Mouse (Mus musculus) inflammation-experienced regulatory T-cells, adult 6 months (primary cell): ENCODE results near the gene Serpina11. TPM values are rescaled to one million over a fixed set of nuclear protein-coding genes. Genes with fewer than 3 reads are reported as not detected.
"Not testable (repeated sequence)": the region's sequence is repeated elsewhere in the genome, so short reads cannot be mapped to it uniquely, and the experiment has no call there.

Experiments
- ATAC-seq: one replicate; pipeline ENCODE4 v1.8.0; 2017
- polyA plus RNA-seq, 3 experiments: library from polyadenylated mRNA; unstranded; fragments of 100-300 nt; shearing (Covaris generic); gene quantifications; one replicate each; pipeline ENCODE4 v1.2.1; 2017

Serpina11 gene
- polyA plus RNA-seq, 3 experiments from 2014 or later = not detected

DNA sequence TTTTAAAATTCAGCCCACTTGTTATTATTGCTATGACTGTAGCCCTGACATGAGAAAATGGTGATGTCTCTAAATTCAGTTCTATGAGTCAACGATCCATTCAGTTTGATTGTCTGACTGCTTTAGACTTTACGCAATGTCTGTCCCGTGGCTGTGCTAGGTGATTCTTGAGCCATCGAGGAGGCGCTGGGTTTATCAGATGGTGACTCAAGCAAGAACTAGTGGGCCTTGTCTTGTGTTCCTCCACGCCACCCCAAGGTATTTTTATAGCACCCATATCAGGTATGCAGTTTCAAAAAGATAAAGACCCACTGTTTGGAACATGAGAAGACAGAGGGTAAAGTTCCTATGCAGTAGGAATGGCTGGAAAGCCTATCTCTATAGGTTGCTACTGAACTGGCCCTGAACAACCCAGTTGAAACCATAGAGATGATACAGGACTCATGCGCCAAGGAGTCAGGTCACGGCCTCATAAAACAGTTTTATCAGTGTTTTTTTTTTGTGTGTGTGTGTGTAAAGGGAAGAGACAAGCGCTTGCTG, 20.1 kb downstream of the Serpina11 start:
- ATAC-seq = no peak

- ATAC-seq = no peak
Measured at GRCm38 (mm10) chr12:103966761-103967160, 23.0 kb downstream of the Serpina11 start.

DNA sequence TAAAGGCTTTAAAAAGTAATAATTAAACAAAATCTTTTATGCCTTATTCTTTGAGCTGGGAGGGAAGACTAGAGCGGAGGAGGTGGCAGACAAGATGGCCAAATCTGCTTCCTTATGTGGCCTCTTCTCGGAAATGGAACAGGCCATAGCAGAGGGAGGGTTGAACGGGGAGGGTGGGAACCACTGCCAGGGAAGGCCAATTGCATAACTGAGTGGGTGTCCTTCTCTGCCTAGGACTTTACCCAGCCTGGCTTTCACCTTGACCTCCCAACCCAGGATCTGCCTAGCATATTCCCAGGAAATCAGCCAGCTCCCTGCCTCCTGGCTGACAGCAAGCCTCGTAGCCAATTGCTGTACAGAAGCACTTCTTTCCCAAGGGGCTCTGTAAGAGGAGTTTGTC, 26.5 kb downstream of the Serpina11 start:
- ATAC-seq = no peak

- ATAC-seq = no peak
Measured at GRCm38 (mm10) chr12:103962860-103963259, 26.9 kb downstream of the Serpina11 start.

DNA sequence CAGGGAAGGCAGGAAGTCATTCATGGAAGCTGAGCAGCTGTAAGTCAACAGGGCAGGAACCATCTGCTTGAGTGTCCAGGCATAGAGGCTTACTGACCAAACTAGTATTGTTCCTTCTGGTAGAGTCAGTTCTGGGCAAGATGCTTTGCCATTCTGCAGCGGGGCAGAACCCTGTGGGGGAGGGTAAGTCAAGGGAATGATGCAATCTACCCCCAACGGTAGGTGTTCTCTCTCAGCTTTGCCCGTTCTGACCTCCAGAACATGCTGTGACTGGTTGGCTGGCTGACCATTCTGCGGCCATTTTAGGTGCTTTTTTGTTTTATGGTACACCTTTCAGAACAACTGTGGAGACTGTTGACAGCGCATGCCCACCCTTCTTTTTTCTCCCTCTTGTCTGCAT, 27.4 kb downstream of the Serpina11 start:
- no peak for ATAC-seq

GRCm38 (mm10) chr12:103961716-103962115, 28.0 kb downstream of the Serpina11 start:
- ATAC-seq = no peak

GRCm38 (mm10) chr12:103958798-103959197, 31.0 kb downstream of the Serpina11 start, which contains the start of gene Serpina1e:
Gene Serpina1e (minus strand): TSS chr12:103958975.
- ATAC-seq = no peak

DNA sequence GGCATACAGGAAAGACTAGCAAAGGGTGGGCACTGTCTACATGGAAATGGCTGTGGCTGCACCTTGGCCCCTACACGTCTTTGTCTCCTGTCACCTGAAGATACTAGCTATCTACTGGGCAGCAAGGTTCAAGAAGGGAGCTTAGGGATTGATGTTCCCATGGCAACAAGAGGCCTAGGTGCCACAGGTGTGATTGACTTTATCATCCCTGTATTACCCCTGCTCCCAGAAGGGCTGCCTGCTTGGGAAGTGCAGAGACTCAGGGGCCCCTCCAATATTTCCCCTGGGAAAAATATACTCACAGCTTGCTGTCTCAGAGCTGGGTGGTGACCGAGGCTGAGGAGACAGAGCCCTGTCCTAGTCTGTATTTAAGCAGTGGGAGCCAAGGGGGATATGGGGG, 33.2 kb downstream of the Serpina11 start:
- ATAC-seq = not testable (repeated sequence)

DNA sequence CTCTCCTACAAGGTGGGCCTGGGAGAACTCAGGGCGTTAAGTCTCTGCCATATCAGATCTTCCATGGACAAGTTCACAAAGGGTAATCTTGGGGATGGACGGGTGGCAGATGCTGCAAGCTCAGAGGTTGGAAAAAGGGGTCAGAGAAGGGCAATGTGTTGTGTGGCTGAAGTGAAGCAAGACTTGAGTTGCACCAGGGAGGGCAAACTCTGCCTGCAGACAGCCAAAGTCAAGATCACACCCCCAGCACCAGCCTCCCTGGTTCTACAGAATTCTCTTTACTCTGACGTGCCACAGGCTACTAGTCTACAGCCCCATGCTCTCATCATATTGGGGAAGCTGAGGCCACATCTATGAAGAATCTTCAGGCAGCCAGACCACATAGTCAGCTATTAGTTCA, 36.8 kb downstream of the Serpina11 start:
- not testable (repeated sequence) for ATAC-seq

- ATAC-seq = no peak
Measured at GRCm38 (mm10) chr12:103946243-103946642, 43.5 kb downstream of the Serpina11 start.

Other genes starting within 250 kb of the Serpina11 start
- gene Serpina1d, start 216.4 kb downstream of the Serpina11 start, polyA plus RNA-seq = not detected
- not detected for gene Serpina1b, start 159.6 kb downstream of the Serpina11 start, polyA plus RNA-seq
- gene Serpina1a, start 126.4 kb downstream of the Serpina11 start, polyA plus RNA-seq = not detected
- not detected for gene Serpina1c, start 85.1 kb downstream of the Serpina11 start, polyA plus RNA-seq
- gene Serpina1e, start 31.0 kb downstream of the Serpina11 start, polyA plus RNA-seq = not detected
- 10 to 100 TPM in 2 of 3 experiments, 1 to 10 TPM in 1; 5.2 to 13.1 (median 10.3) TPM for gene Serpina9, start 23.8 kb upstream of the Serpina11 start, polyA plus RNA-seq
- under 1 TPM in 2 of 3 experiments, not detected in 1; 0.09 to 0.25 TPM for gene Serpina12, start 54.5 kb upstream of the Serpina11 start, polyA plus RNA-seq
- gene Serpina5, start 111.2 kb upstream of the Serpina11 start, polyA plus RNA-seq = not detected
- gene Serpina3a, start 122.8 kb upstream of the Serpina11 start, polyA plus RNA-seq = not detected
- gene Serpina3b, start 138.0 kb upstream of the Serpina11 start, polyA plus RNA-seq = not detected
- gene Serpina3c, start 163.9 kb upstream of the Serpina11 start, polyA plus RNA-seq = not detected
- 10 to 100 TPM in 2 of 3 experiments, 1 to 10 TPM in 1; 7.8 to 38.7 (median 11.3) TPM for gene Serpina3f, start 224.6 kb upstream of the Serpina11 start, polyA plus RNA-seq
- 100 to 1,000 TPM; 239 to 411 (median 240) TPM for gene Serpina3g, start 246.3 kb upstream of the Serpina11 start, polyA plus RNA-seq